Mouse (Mus musculus): ENCODE data around the gene Ildr1.

DNA sequence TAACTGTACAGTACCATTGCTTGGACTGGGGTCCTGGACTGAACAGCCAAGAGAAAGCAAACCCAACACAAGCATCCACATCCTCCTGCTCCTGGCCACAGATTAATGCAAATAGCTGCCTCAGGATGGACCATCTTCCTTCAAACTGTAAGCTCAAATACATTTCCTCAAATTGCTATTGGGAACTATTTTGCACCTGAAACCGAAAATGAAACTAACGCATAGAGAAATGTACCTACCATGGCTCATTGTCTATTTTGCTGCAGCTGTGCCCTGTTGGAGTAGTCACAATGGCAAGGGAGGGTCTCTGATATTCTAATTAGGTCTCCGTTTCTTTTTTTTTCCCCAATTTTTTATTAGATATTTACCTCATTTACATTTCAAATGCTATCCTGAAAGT is 11.9 kb upstream of the Ildr1 start:
- TF ChIP-seq POLR2A (IDR thresholded peaks at IDR 0.05; ENCODE audit: borderline replicate concordance, insufficient read depth, low read length) (no peak), CTCF (IDR thresholded peaks at IDR 0.05; ENCODE audit: borderline replicate concordance, insufficient read depth, low read depth, low read length) (no peak)
